Mouse (Mus musculus) ES-E14 (cell line): ENCODE data around the gene Rufy1.

Experiments
- CHD2 ChIP-seq: IDR thresholded peaks from 2 replicates; pipeline ENCODE4 v1.6.1; 2014; ENCODE audit warnings: mild to moderate bottlenecking, low read depth, low read length, inconsistent platforms
- HCFC1 ChIP-seq: IDR thresholded peaks from 2 replicates; pipeline ENCODE4 v1.6.1; 2012; ENCODE audit warnings: low read length, inconsistent platforms, borderline replicate concordance; ENCODE audit not compliant: insufficient read depth
- ZC3H11A ChIP-seq: IDR thresholded peaks from 2 replicates; pipeline ENCODE4 v1.6.1; 2012; ENCODE audit warnings: low read depth, mild to moderate bottlenecking, inconsistent platforms, low read length, borderline replicate concordance
- ZNF384 ChIP-seq: IDR thresholded peaks from 2 replicates; pipeline ENCODE4 v1.6.1; 2012; ENCODE audit warnings: low read depth, low read length, inconsistent platforms

- TF ChIP-seq HCFC1 (no peak), CHD2 (no peak), ZNF384 (no peak), ZC3H11A (no peak)
Measured at GRCm38 (mm10) chr11:50352177-50352576, 78.7 kb downstream of the Rufy1 start.
